Mouse (Mus musculus): ENCODE measurements around the gene Capn13. TPM values are rescaled to one million over a fixed set of nuclear protein-coding genes. Genes with fewer than 3 reads are reported as not detected.

The Capn13 gene
- polyA plus RNA-seq, 1 experiment from 2014 or later, result not detected

- Histone ChIP-seq H3K36me3 (ENCODE audit: control insufficient read depth, insufficient read depth, low read length) (no peaks in the 10 kb centered on the region), H3K4me1 (ENCODE audit: control insufficient read depth, insufficient read depth, low read length) (no peaks in the 10 kb centered on the region), H3K4me2 (no peak overlapping the region), H3K27me3 (ENCODE audit: control insufficient read depth, insufficient read depth, low read length) (no peaks in the 10 kb centered on the region), H3K27ac (ENCODE audit: low read depth, low read length) (no peak overlapping the region), H3K9me3 (replicated peaks; ENCODE audit: control insufficient read depth, low read length) (no peaks in the 10 kb centered on the region), H3K4me3 (ENCODE audit: low read depth, low read length) (no peak overlapping the region), H3K9ac (ENCODE audit: low read depth, low read length) (no peak overlapping the region)
- no peak for ATAC-seq (replicated peaks; ENCODE audit: insufficient number of reproducible peaks, low FRiP score, low TSS enrichment)
- 89% methylated on average over 3 of the region's 3 CpGs for WGBS (ENCODE audit: insufficient replicate concordance)
These were observed 19.0 kb downstream of the Capn13 start for GRCm38 (mm10) chr17:73381681-73382080.

- Histone ChIP-seq H3K4me2 (no peak overlapping the region), H3K9ac (ENCODE audit: low read depth, low read length) (no peak overlapping the region), H3K4me3 (ENCODE audit: low read depth, low read length) (no peak overlapping the region), H3K9me3 (replicated peaks; ENCODE audit: control insufficient read depth, low read length) (no peaks in the 10 kb centered on the region), H3K36me3 (ENCODE audit: control insufficient read depth, insufficient read depth, low read length) (no peaks in the 10 kb centered on the region), H3K27me3 (ENCODE audit: control insufficient read depth, insufficient read depth, low read length) (no peaks in the 10 kb centered on the region), H3K4me1 (ENCODE audit: control insufficient read depth, insufficient read depth, low read length) (no peaks in the 10 kb centered on the region), H3K27ac (ENCODE audit: low read depth, low read length) (no peak overlapping the region)
- no peak for ATAC-seq (replicated peaks; ENCODE audit: insufficient number of reproducible peaks, low FRiP score, low TSS enrichment)
- 67% methylated on average over 7 of the region's 7 CpGs for WGBS (ENCODE audit: insufficient replicate concordance)
These were observed 22.7 kb downstream of the Capn13 start for GRCm38 (mm10) chr17:73377778-73378484.

GRCm38 (mm10) chr17:73367334-73367733 is 33.3 kb downstream of the Capn13 start:
- Histone ChIP-seq H3K36me3 (ENCODE audit: control insufficient read depth, insufficient read depth, low read length) (no peaks in the 10 kb centered on the region), H3K27me3 (ENCODE audit: control insufficient read depth, insufficient read depth, low read length) (no peaks in the 10 kb centered on the region), H3K27ac (ENCODE audit: low read depth, low read length) (no peak overlapping the region), H3K4me2 (no peak overlapping the region), H3K9me3 (replicated peaks; ENCODE audit: control insufficient read depth, low read length) (no peaks in the 10 kb centered on the region), H3K4me3 (ENCODE audit: low read depth, low read length) (no peak overlapping the region), H3K4me1 (ENCODE audit: control insufficient read depth, insufficient read depth, low read length) (no peaks in the 10 kb centered on the region), H3K9ac (ENCODE audit: low read depth, low read length) (no peak overlapping the region)
- 90% methylated on average over 3 of the region's 3 CpGs for WGBS (ENCODE audit: insufficient replicate concordance)
- ATAC-seq (replicated peaks; ENCODE audit: insufficient number of reproducible peaks, low FRiP score, low TSS enrichment), result no peak

- ATAC-seq (replicated peaks; ENCODE audit: insufficient number of reproducible peaks, low FRiP score, low TSS enrichment), result no peak
- no peak overlapping the region for H3K9ac ChIP-seq (ENCODE audit: low read depth, low read length)
- WGBS (ENCODE audit: insufficient replicate concordance), result 77% methylated on average over 5 of the region's 5 CpGs
- no peak overlapping the region for H3K4me3 ChIP-seq (ENCODE audit: low read depth, low read length)
- no peak overlapping the region for H3K27ac ChIP-seq (ENCODE audit: low read depth, low read length)
- no peak overlapping the region for H3K4me2 ChIP-seq
- H3K9me3 ChIP-seq (replicated peaks; ENCODE audit: control insufficient read depth, low read length), result no peaks in the 10 kb centered on the region
- no peaks in the 10 kb centered on the region for H3K4me1 ChIP-seq (ENCODE audit: control insufficient read depth, insufficient read depth, low read length)
- H3K36me3 ChIP-seq (ENCODE audit: control insufficient read depth, insufficient read depth, low read length), result no peaks in the 10 kb centered on the region
- no peaks in the 10 kb centered on the region for H3K27me3 ChIP-seq (ENCODE audit: control insufficient read depth, insufficient read depth, low read length)
These were observed 39.6 kb downstream of the Capn13 start for GRCm38 (mm10) chr17:73361054-73361453.

- Histone ChIP-seq H3K4me1 (ENCODE audit: control insufficient read depth, insufficient read depth, low read length) (no peaks in the 10 kb centered on the region), H3K4me2 (no peak overlapping the region), H3K9me3 (replicated peaks; ENCODE audit: control insufficient read depth, low read length) (no peaks in the 10 kb centered on the region), H3K27me3 (ENCODE audit: control insufficient read depth, insufficient read depth, low read length) (no peaks in the 10 kb centered on the region), H3K36me3 (ENCODE audit: control insufficient read depth, insufficient read depth, low read length) (no peaks in the 10 kb centered on the region), H3K9ac (ENCODE audit: low read depth, low read length) (no peak overlapping the region), H3K27ac (ENCODE audit: low read depth, low read length) (no peak overlapping the region), H3K4me3 (ENCODE audit: low read depth, low read length) (no peak overlapping the region)
- WGBS (ENCODE audit: insufficient replicate concordance), result 72% methylated on average over 6 of the region's 6 CpGs
- ATAC-seq (replicated peaks; ENCODE audit: insufficient number of reproducible peaks, low FRiP score, low TSS enrichment), result no peak
These were observed 56.9 kb downstream of the Capn13 start for GRCm38 (mm10) chr17:73343632-73344390.

- H3K27me3 ChIP-seq (ENCODE audit: control insufficient read depth, insufficient read depth, low read length), result no peaks in the 10 kb centered on the region
- H3K36me3 ChIP-seq (ENCODE audit: control insufficient read depth, insufficient read depth, low read length), result no peaks in the 10 kb centered on the region
- H3K9me3 ChIP-seq (replicated peaks; ENCODE audit: control insufficient read depth, low read length), result no peaks in the 10 kb centered on the region
- no peaks in the 10 kb centered on the region for H3K4me1 ChIP-seq (ENCODE audit: control insufficient read depth, insufficient read depth, low read length)
- WGBS (ENCODE audit: insufficient replicate concordance), result 74% methylated on average over 14 of the region's 14 CpGs
- no peak overlapping the region for H3K4me2 ChIP-seq
- no peak overlapping the region for H3K27ac ChIP-seq (ENCODE audit: low read depth, low read length)
- no peak for ATAC-seq (replicated peaks; ENCODE audit: insufficient number of reproducible peaks, low FRiP score, low TSS enrichment)
- no peak overlapping the region for H3K9ac ChIP-seq (ENCODE audit: low read depth, low read length)
- H3K4me3 ChIP-seq (ENCODE audit: low read depth, low read length), result no peak overlapping the region
These were observed 58.0 kb downstream of the Capn13 start for GRCm38 (mm10) chr17:73342673-73343072.

GRCm38 (mm10) chr17:73329071-73329470 is 71.6 kb downstream of the Capn13 start:
- H3K4me3 ChIP-seq (ENCODE audit: low read depth, low read length), result no peak overlapping the region
- H3K4me2 ChIP-seq, result no peak overlapping the region
- no peaks in the 10 kb centered on the region for H3K9me3 ChIP-seq (replicated peaks; ENCODE audit: control insufficient read depth, low read length)
- H3K27me3 ChIP-seq (ENCODE audit: control insufficient read depth, insufficient read depth, low read length), result no peaks in the 10 kb centered on the region
- ATAC-seq (replicated peaks; ENCODE audit: insufficient number of reproducible peaks, low FRiP score, low TSS enrichment), result no peak
- H3K27ac ChIP-seq (ENCODE audit: low read depth, low read length), result no peak overlapping the region
- no peaks in the 10 kb centered on the region for H3K36me3 ChIP-seq (ENCODE audit: control insufficient read depth, insufficient read depth, low read length)
- WGBS (ENCODE audit: insufficient replicate concordance), result 80% methylated on average over 5 of the region's 5 CpGs
- H3K4me1 ChIP-seq (ENCODE audit: control insufficient read depth, insufficient read depth, low read length), result no peaks in the 10 kb centered on the region
- no peak overlapping the region for H3K9ac ChIP-seq (ENCODE audit: low read depth, low read length)

- Histone ChIP-seq H3K4me1 (ENCODE audit: control insufficient read depth, insufficient read depth, low read length) (no peaks in the 10 kb centered on the region), H3K9ac (ENCODE audit: low read depth, low read length) (no peak overlapping the region), H3K4me3 (ENCODE audit: low read depth, low read length) (no peak overlapping the region), H3K36me3 (ENCODE audit: control insufficient read depth, insufficient read depth, low read length) (no peaks in the 10 kb centered on the region), H3K27ac (ENCODE audit: low read depth, low read length) (no peak overlapping the region), H3K27me3 (ENCODE audit: control insufficient read depth, insufficient read depth, low read length) (no peaks in the 10 kb centered on the region), H3K9me3 (replicated peaks; ENCODE audit: control insufficient read depth, low read length) (no peaks in the 10 kb centered on the region), H3K4me2 (no peak overlapping the region)
- 38% methylated on average over 6 of the region's 6 CpGs for WGBS (ENCODE audit: insufficient replicate concordance)
- no peak for ATAC-seq (replicated peaks; ENCODE audit: insufficient number of reproducible peaks, low FRiP score, low TSS enrichment)
These were observed 75.4 kb downstream of the Capn13 start for GRCm38 (mm10) chr17:73325314-73325713.
